Mouse (Mus musculus): ENCODE data around the gene Ttc7b.

- TF ChIP-seq TAL1 (IDR thresholded peaks at IDR 0.05; ENCODE audit: low read length) (no peak), GATA1 (IDR thresholded peaks at IDR 0.05; ENCODE audit: low read length) (no peak)
These were observed 45.8 kb downstream of the Ttc7b start for GRCm38 (mm10) chr12:100474661-100475321.

Measured in erythroblast, embryonic 14.5 days (primary cell).